Mouse (Mus musculus): ENCODE data around the gene Ctxn2.

DNA sequence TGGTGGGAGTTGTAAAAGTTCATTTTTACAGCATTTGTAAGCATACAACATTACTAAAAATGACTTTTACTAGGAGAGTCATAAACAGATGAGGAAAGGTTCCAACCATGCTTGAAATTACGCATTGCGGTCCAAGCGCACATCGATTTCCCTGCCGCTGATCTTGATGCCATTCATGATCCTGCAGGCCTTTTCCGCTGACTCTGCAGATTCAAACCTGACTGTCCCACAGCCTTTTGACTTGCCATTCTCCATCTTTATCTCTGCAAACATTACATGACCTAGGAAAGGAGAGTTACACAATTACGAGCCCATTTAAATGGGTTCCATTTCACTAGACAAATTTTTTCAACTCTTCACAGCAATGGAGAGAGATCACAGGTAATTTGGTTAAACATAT lies 47.7 kb upstream of the Ctxn2 start:
- TF ChIP-seq CTCF (IDR thresholded peaks at IDR 0.05; ENCODE audit: borderline replicate concordance, insufficient read depth, low read length) (no peak), POLR2A (IDR thresholded peaks at IDR 0.05; ENCODE audit: low read depth, low read length) (no peak)

Data from embryonic fibroblast, embryonic 13.5 days (primary cell).